Comparison of ENCODE assay signal across 10 mouse cellular contexts in genomic region chr4:149484566-149484965, GRCm38 (mm10). TPM values are rescaled to one million over a fixed set of nuclear protein-coding genes. Genes with fewer than 3 reads are reported as not detected.
DNase-seq lines count a peak whose midpoint lies in the region; ATAC-seq and TF ChIP-seq lines count a peak whose summit lies in the region.
"Had no signal": no experiment of that assay in that cellular context is flagged by ENCODE, and none has a peak within 500 bp of the region (broad histone marks: within the 10 kb centered on the region; RNA-seq: fewer than 3 reads in every experiment).

No protein-coding gene starts in this region.

- intact Hi-C loops in left cerebral cortex, adult 2 months (cut with DNase I): loop anchor here (2.0 kb wide), 1 partner anchor 58 kb away; no protein-coding TSS in a partner anchor
- intact Hi-C loops in left cerebral cortex, postnatal 4 days (cut with DNase I): no loop called here

- WGBS in hindbrain, embryonic 11.5 days: 64% methylated on average over 3 of the region's 3 CpGs
- WGBS in midbrain, embryonic 12.5 days: 59% methylated on average over 3 of the region's 3 CpGs

- H3K9ac ChIP-seq in hindbrain, embryonic 11.5 days (ENCODE audit: low read depth, low read length): peak overlapping the region; percentile 64
- H3K9ac ChIP-seq in midbrain, embryonic 12.5 days (replicated peaks): peak overlapping the region; percentile 77

- H3K9me3 ChIP-seq in hindbrain, embryonic 11.5 days (ENCODE audit: control insufficient read depth, low read length): no peaks in the 10 kb centered on the region
- no peaks in the 10 kb centered on the region for H3K9me3 ChIP-seq in midbrain, embryonic 12.5 days

- no peak for DNase-seq in left cerebral cortex, adult 2 months (ENCODE audit: extremely low spot score in 1 of 2, low spot score in 2 of 2)
- DNase-seq in left cerebral cortex, postnatal 4 days: no peak
- peak; percentile 9 for DNase-seq in c-Kit-positive CD71-positive TER-119-negative erythroid progenitor cells, embryonic 14.5 days (ENCODE audit: low read depth)
- no peak for DNase-seq in hindbrain, embryonic 11.5 days (ENCODE audit: low spot score)
- no peak for DNase-seq in cerebellum, postnatal 4 days (ENCODE audit: low spot score in 2 of 2)
- DNase-seq in thymus, adult 18-20 months: no peak
- DNase-seq in urinary bladder, adult 18-20 months (ENCODE audit: low spot score in 2 of 2): no peak

- no peak for TF ChIP-seq CTCF in left cerebral cortex, adult 2 months (IDR thresholded peaks at IDR 0.05)

- no peaks in the 10 kb centered on the region for H3K36me3 ChIP-seq in hindbrain, embryonic 11.5 days (ENCODE audit: control insufficient read depth, insufficient read depth, low read length)
- H3K36me3 ChIP-seq in midbrain, embryonic 12.5 days: peaks cover 30% of the 10 kb centered on the region

- peak overlapping the region; percentile 73 for H3K4me2 ChIP-seq in hindbrain, embryonic 11.5 days (replicated peaks; ENCODE audit: low read depth, low read length)
- peak overlapping the region; percentile 85 for H3K4me2 ChIP-seq in midbrain, embryonic 12.5 days (replicated peaks)

- peak overlapping the region; percentile 83 for H3K27ac ChIP-seq in left cerebral cortex, adult 2 months
- peak overlapping the region; percentile 55 for H3K27ac ChIP-seq in hindbrain, embryonic 11.5 days (ENCODE audit: low read depth, low read length)
- peak overlapping the region; percentile 63 for H3K27ac ChIP-seq in midbrain, embryonic 12.5 days (replicated peaks)

- no peaks in the 10 kb centered on the region for H3K27me3 ChIP-seq in hindbrain, embryonic 11.5 days (ENCODE audit: control insufficient read depth, insufficient read depth, low read length)
- no peaks in the 10 kb centered on the region for H3K27me3 ChIP-seq in midbrain, embryonic 12.5 days

- H3K4me1 ChIP-seq in hindbrain, embryonic 11.5 days (replicated peaks; ENCODE audit: control insufficient read depth, insufficient read depth, low read length): 0 out of 2 replicates have a peak, but pooled peaks cover 3% of the 10 kb centered on the region
- H3K4me1 ChIP-seq in midbrain, embryonic 12.5 days: peaks cover 16% of the 10 kb centered on the region

- H3K4me3 ChIP-seq in left cerebral cortex, adult 2 months: peak overlapping the region; percentile 90
- H3K4me3 ChIP-seq in hindbrain, embryonic 11.5 days (ENCODE audit: low read depth, low read length): peak overlapping the region; percentile 76
- H3K4me3 ChIP-seq in midbrain, embryonic 12.5 days: peak overlapping the region; percentile 87

- no peak for ATAC-seq in hindbrain, embryonic 11.5 days (ENCODE audit: low FRiP score)
- no peak for ATAC-seq in midbrain, embryonic 12.5 days (ENCODE audit: low FRiP score, low read depth)

RNA-seq across cellular contexts. Expression of gene Nmnat1, which starts 0.4 kb away (rescaled TPM):
- 10 to 100 TPM in 1 of 2 experiments, 1 to 10 TPM in 1; 9.9 to 12.8 TPM for total RNA-seq in left cerebral cortex, adult 2 months (2021)
- 1 to 10 TPM; 5.9 to 6.0 TPM for total RNA-seq in left cerebral cortex, postnatal 4 days (2021)
- 15.5 and 16.9 TPM in 2 replicates for polyA plus RNA-seq in hindbrain, embryonic 11.5 days (2014; fragmentation: Nextera tagmentation; extraction: Ambion mirVana)
- polyA plus RNA-seq in midbrain, embryonic 12.5 days (2016; fragmentation: Nextera tagmentation; extraction: Ambion mirVana): 13.9 and 14.7 TPM in 2 replicates

RNA-seq across cellular contexts. Expression of gene Lzic, which starts 0.5 kb away (rescaled TPM):
- 10 to 100 TPM; 16.8 to 17.6 TPM for total RNA-seq in left cerebral cortex, adult 2 months (2021)
- total RNA-seq in left cerebral cortex, postnatal 4 days (2021): 10 to 100 TPM; 63.7 to 66.2 TPM
- polyA plus RNA-seq in hindbrain, embryonic 11.5 days (2014; fragmentation: Nextera tagmentation; extraction: Ambion mirVana): 48.4 and 54.8 TPM in 2 replicates
- 48.4 and 55.2 TPM in 2 replicates for polyA plus RNA-seq in midbrain, embryonic 12.5 days (2016; fragmentation: Nextera tagmentation; extraction: Ambion mirVana)

RNA-seq across cellular contexts. Expression of gene Tmem274, which starts 7.4 kb away (rescaled TPM):
- not detected for total RNA-seq in left cerebral cortex, adult 2 months (2021)
- total RNA-seq in left cerebral cortex, postnatal 4 days (2021): not detected
- polyA plus RNA-seq in hindbrain, embryonic 11.5 days (2014; fragmentation: Nextera tagmentation; extraction: Ambion mirVana): not detected in 2 replicates
- polyA plus RNA-seq in midbrain, embryonic 12.5 days (2016; fragmentation: Nextera tagmentation; extraction: Ambion mirVana): 0.31 and 0.41 TPM in 2 replicates
- total RNA-seq: common myeloid progenitor, adult 5-6 weeks; neutrophil, adult 5-6 weeks had no signal

RNA-seq across cellular contexts. Expression of gene Rbp7, which starts 29.8 kb away (rescaled TPM):
- not detected for total RNA-seq in left cerebral cortex, adult 2 months (2021)
- total RNA-seq in left cerebral cortex, postnatal 4 days (2021): not detected
- not detected in 2 replicates for polyA plus RNA-seq in hindbrain, embryonic 11.5 days (2014; fragmentation: Nextera tagmentation; extraction: Ambion mirVana)
- polyA plus RNA-seq in midbrain, embryonic 12.5 days (2016; fragmentation: Nextera tagmentation; extraction: Ambion mirVana): not detected in 2 replicates
- total RNA-seq: common myeloid progenitor, adult 5-6 weeks; neutrophil, adult 5-6 weeks had no signal

RNA-seq across cellular contexts. Expression of gene Ctnnbip1, which starts 33.5 kb away (rescaled TPM):
- total RNA-seq in left cerebral cortex, adult 2 months (2021): 10 to 100 TPM; 35.3 to 35.9 TPM
- total RNA-seq in left cerebral cortex, postnatal 4 days (2021): 10 to 100 TPM; 94.7 to 99.4 TPM
- 63.4 and 65.2 TPM in 2 replicates for polyA plus RNA-seq in hindbrain, embryonic 11.5 days (2014; fragmentation: Nextera tagmentation; extraction: Ambion mirVana)
- 66.3 and 68.2 TPM in 2 replicates for polyA plus RNA-seq in midbrain, embryonic 12.5 days (2016; fragmentation: Nextera tagmentation; extraction: Ambion mirVana)
